Mouse (Mus musculus) heart, adult 11 months (tissue): ENCODE data around the gene Ephx3.

Experiments used
- DNase-seq: peaks from one replicate; pipeline ENCODE4 v3.0.0; 2022

The Ephx3 gene

GRCm38 (mm10) chr17:32172485-32172884 is 16.9 kb downstream of the Ephx3 start:
- peak; percentile 94 for DNase-seq

GRCm38 (mm10) chr17:32169518-32170225 is 19.7 kb downstream of the Ephx3 start:
- DNase-seq = no peak

GRCm38 (mm10) chr17:32166687-32167086 is 22.7 kb downstream of the Ephx3 start, which contains the start of gene Notch3:
Gene Notch3 (minus strand): TSS chr17:32166852.
- DNase-seq = peak; percentile 98

- DNase-seq = peak; percentile 95
These were observed 23.4 kb downstream of the Ephx3 start for GRCm38 (mm10) chr17:32165803-32166595.

- DNase-seq = peak; percentile 90
These were observed 24.0 kb downstream of the Ephx3 start for GRCm38 (mm10) chr17:32165266-32165802.

- peak; percentile 88 for DNase-seq
These were observed 24.6 kb downstream of the Ephx3 start for GRCm38 (mm10) chr17:32164780-32165179.

GRCm38 (mm10) chr17:32163910-32164650 is 25.3 kb downstream of the Ephx3 start:
- DNase-seq = peak; percentile 95

GRCm38 (mm10) chr17:32162112-32162850 is 27.1 kb downstream of the Ephx3 start:
- peak; percentile 98 for DNase-seq

- DNase-seq = peak; percentile 90
These were observed 28.5 kb downstream of the Ephx3 start for GRCm38 (mm10) chr17:32160882-32161281.

GRCm38 (mm10) chr17:32158841-32159240 is 30.5 kb downstream of the Ephx3 start:
- no peak for DNase-seq

GRCm38 (mm10) chr17:32146718-32147117 is 42.6 kb downstream of the Ephx3 start:
- DNase-seq = peak; percentile 86

GRCm38 (mm10) chr17:32142907-32143854 is 46.2 kb downstream of the Ephx3 start:
- peak; percentile 98 for DNase-seq

- no peak for DNase-seq
These were observed 47.1 kb downstream of the Ephx3 start for GRCm38 (mm10) chr17:32142234-32142633.
